Mouse (Mus musculus) Patski (cell line): ENCODE results near the gene B9d2. TPM values are rescaled to one million over a fixed set of nuclear protein-coding genes. Genes with fewer than 3 reads are reported as not detected.
"Not testable (repeated sequence)": the region's sequence is repeated elsewhere in the genome, so short reads cannot be mapped to it uniquely, and the experiment has no call there.

Experiments
- ATAC-seq: fragments of 100-300 bp; one replicate; pipeline ENCODE4 v1.8.0; 2021
- CTCF ChIA-PET: fragments of 350-600 bp; sonication (Branson Sonifier 250); formaldehyde crosslinking; loops from one replicate; lab custom pipeline; 2022; ENCODE audit warnings: inconsistent platforms; lab: Charles Lee
- POLR2A ChIA-PET: fragments of 350-600 bp; sonication (Branson Sonifier 250); formaldehyde crosslinking; loops from one replicate; lab custom pipeline; 2022; ENCODE audit warnings: antibody characterized with exemption, inconsistent platforms; lab: Charles Lee
- DNase-seq: peaks from one replicate; pipeline ENCODE4 v3.0.0-alpha.2; 2011; ENCODE audit warnings: low read depth, low spot score
- H3K27me3 ChIP-seq: fragments of 371-371 bp; one replicate; pipeline ENCODE4 v1.5.1; 2021
- CTCF ChIP-seq: fragments of 100-300 bp; IDR thresholded peaks from one replicate; pipeline ENCODE4 v1.5.1; 2021
- in situ Hi-C: fragments of 300-500 bp; cut with MboI; formaldehyde crosslinking; loops from 3 replicates; pipeline ENCODE4 v1.11.1; 2018; ENCODE audit warnings: low pct_unique_long_range_greater_than_20kb, mixed read lengths
- polyA plus RNA-seq: library from polyadenylated mRNA; unstranded; gene quantifications from one replicate; pipeline ENCODE4 v1.2.3, GENCODE M21; 2021

B9d2 gene
- polyA plus RNA-seq, 1 experiment from 2014 or later = 40.2 TPM

- ChIA-PET POLR2A (no interaction called here), CTCF (no interaction called here)
- H3K27me3 ChIP-seq = no peaks in the 10 kb centered on the region
- in situ Hi-C loops = no loop called here
- no peak for TF ChIP-seq CTCF
- DNase-seq = no peak
- ATAC-seq = no peak
Measured at GRCm38 (mm10) chr7:25714581-25714980, 34.0 kb downstream of the B9d2 start.

GRCm38 (mm10) chr7:25715731-25716271, 35.2 kb downstream of the B9d2 start:
- POLR2A ChIA-PET = interaction anchor here (0.6 kb wide), 1 partner anchor 89 kb away, joined by 4 read pairs; no protein-coding TSS in a partner anchor
- no peak for ATAC-seq
- CTCF ChIA-PET = no interaction called here
- in situ Hi-C loops = no loop called here
- no peaks in the 10 kb centered on the region for H3K27me3 ChIP-seq
- no peak for DNase-seq
- TF ChIP-seq CTCF = no peak

- in situ Hi-C loops = no loop called here
- DNase-seq = no peak
- CTCF ChIA-PET = no interaction called here
Measured at GRCm38 (mm10) chr7:25717478-25717877, 36.9 kb downstream of the B9d2 start.

GRCm38 (mm10) chr7:25718788-25719417, 38.3 kb downstream of the B9d2 start, which contains the start of gene Ccdc97:
Gene Ccdc97 (minus strand): TSS chr7:25719088.
- CTCF ChIA-PET = interaction anchor here (1.3 to 1.6 kb wide), 2 partner anchors 13 to 17 kb away, joined by 4 to 7 read pairs; no protein-coding TSS in a partner anchor
- no peaks in the 10 kb centered on the region for H3K27me3 ChIP-seq

More at GRCm38 (mm10) chr7:25717478-25717877, 36.9 kb downstream of the B9d2 start:
- TF ChIP-seq CTCF = no peak
- no peaks in the 10 kb centered on the region for H3K27me3 ChIP-seq
- POLR2A ChIA-PET = no interaction called here
- no peak for ATAC-seq

GRCm38 (mm10) chr7:25719761-25720610, 39.4 kb downstream of the B9d2 start:
- ChIA-PET CTCF (interaction anchor here (0.7 to 1.6 kb wide), 7 partner anchors 9 to 85 kb away, joined by 3 to 7 read pairs (median 4); no protein-coding TSS in a partner anchor), POLR2A (interaction anchor here (0.6 to 1.5 kb wide), 4 partner anchors 9 to 78 kb away, joined by 3 to 6 read pairs (median 4); partner anchors contain the start of gene B9d2)
- ATAC-seq = no peak
- in situ Hi-C loops = loop anchor here (10.0 kb wide), 1 partner anchor 185 kb away; no protein-coding TSS in a partner anchor
- no peak for DNase-seq
- no peak for TF ChIP-seq CTCF
- H3K27me3 ChIP-seq = no peaks in the 10 kb centered on the region

More at GRCm38 (mm10) chr7:25718788-25719417, 38.3 kb downstream of the B9d2 start, which contains the start of gene Ccdc97:
- POLR2A ChIA-PET = interaction anchor here (0.7 to 0.8 kb wide), 2 partner anchors 30 to 60 kb away, joined by 3 read pairs; partner anchors contain the start of gene Exosc5
- DNase-seq = peak; percentile 73
- no peak for TF ChIP-seq CTCF
- ATAC-seq = peak; percentile 70
- in situ Hi-C loops = no loop called here

GRCm38 (mm10) chr7:25720760-25721159, 40.2 kb downstream of the B9d2 start:
- POLR2A ChIA-PET = interaction anchor here (1.5 kb wide), 1 partner anchor 40 kb away, joined by 4 read pairs; the partner anchor contains the start of gene B9d2
- ATAC-seq = no peak
- no peak for TF ChIP-seq CTCF
- CTCF ChIA-PET = interaction anchor here (0.7 to 1.6 kb wide), 6 partner anchors 8 to 84 kb away, joined by 3 to 7 read pairs (median 4); no protein-coding TSS in a partner anchor
- no peaks in the 10 kb centered on the region for H3K27me3 ChIP-seq
- in situ Hi-C loops = loop anchor here (10.0 kb wide), 1 partner anchor 184 kb away; no protein-coding TSS in a partner anchor
- no peak for DNase-seq

- DNase-seq, ATAC-seq, H3K27me3 ChIP-seq, CTCF ChIA-PET, POLR2A ChIA-PET: not testable (repeated sequence)
- in situ Hi-C loops = loop anchor here (10.0 kb wide), 1 partner anchor 183 kb away; no protein-coding TSS in a partner anchor
Measured at GRCm38 (mm10) chr7:25721776-25722175, 41.2 kb downstream of the B9d2 start.

GRCm38 (mm10) chr7:25725886-25726285, 45.3 kb downstream of the B9d2 start:
- in situ Hi-C loops = loop anchor here (10.0 kb wide), 1 partner anchor 179 kb away; no protein-coding TSS in a partner anchor
- no peak for DNase-seq
- H3K27me3 ChIP-seq = no peaks in the 10 kb centered on the region
- TF ChIP-seq CTCF = no peak
- CTCF ChIA-PET = interaction anchor here (0.9 to 1.4 kb wide), 3 partner anchors 10 to 25 kb away, joined by 3 to 4 read pairs (median 3); no protein-coding TSS in a partner anchor
- POLR2A ChIA-PET = no interaction called here
- ATAC-seq = no peak

GRCm38 (mm10) chr7:25727800-25728199, 47.2 kb downstream of the B9d2 start:
- POLR2A ChIA-PET = no interaction called here
- ATAC-seq (no peak), DNase-seq (no peak)
- CTCF ChIA-PET = interaction anchor here (1.2 to 1.3 kb wide), 2 partner anchors 11 to 17 kb away, joined by 3 read pairs; no protein-coding TSS in a partner anchor
- in situ Hi-C loops = loop anchor here (10.0 kb wide), 1 partner anchor 177 kb away; no protein-coding TSS in a partner anchor
- H3K27me3 ChIP-seq = no peaks in the 10 kb centered on the region
- TF ChIP-seq CTCF = no peak
